Mouse (Mus musculus): ENCODE data around the gene Ccer2. TPM values are rescaled to one million over a fixed set of nuclear protein-coding genes. Genes with fewer than 3 reads are reported as not detected.
A peak's percentile ranks its signal among the peaks of the same experiment; 100 is the strongest.

Ccer2 gene
- polyA plus RNA-seq, 1 experiment, result 0.16 TPM

- no peak overlapping the region for H3K4me3 ChIP-seq (ENCODE audit: control insufficient read depth, insufficient read depth, low read length)
- peak; percentile 78 for DNase-seq
- H3K27ac ChIP-seq (ENCODE audit: control insufficient read depth, insufficient read depth, low read length), result no peak overlapping the region
- H3K4me1 ChIP-seq (replicated peaks; ENCODE audit: control insufficient read depth, insufficient read depth, low read length), result no peaks in the 10 kb centered on the region
- H3K27me3 ChIP-seq (ENCODE audit: control insufficient read depth, insufficient read depth, low read length), result no peaks in the 10 kb centered on the region
- 19% methylated on average over 14 of the region's 14 CpGs for WGBS
- H3K36me3 ChIP-seq (ENCODE audit: control insufficient read depth, insufficient read depth, low read length), result no peaks in the 10 kb centered on the region
- TF ChIP-seq CTCF (IDR thresholded peaks at IDR 0.05; ENCODE audit: borderline replicate concordance, control insufficient read depth, extremely low read depth, insufficient read depth, low read length, poor library complexity) (peak; percentile 94), POLR2A (IDR thresholded peaks at IDR 0.05; ENCODE audit: control insufficient read depth, extremely low read depth, insufficient read depth, low read length, poor library complexity) (no peak)
These were observed 29.4 kb upstream of the Ccer2 start for GRCm38 (mm10) chr7:28726600-28726999.

- Histone ChIP-seq H3K36me3 (ENCODE audit: control insufficient read depth, insufficient read depth, low read length) (no peaks in the 10 kb centered on the region), H3K27me3 (ENCODE audit: control insufficient read depth, insufficient read depth, low read length) (no peaks in the 10 kb centered on the region), H3K4me1 (replicated peaks; ENCODE audit: control insufficient read depth, insufficient read depth, low read length) (peaks cover 6% of the 10 kb centered on the region), H3K27ac (ENCODE audit: control insufficient read depth, insufficient read depth, low read length) (no peak overlapping the region), H3K4me3 (ENCODE audit: control insufficient read depth, insufficient read depth, low read length) (no peak overlapping the region)
- no peak for DNase-seq
- WGBS, result 80% methylated on average over 10 of the region's 10 CpGs
- TF ChIP-seq CTCF (IDR thresholded peaks at IDR 0.05; ENCODE audit: borderline replicate concordance, control insufficient read depth, extremely low read depth, insufficient read depth, low read length, poor library complexity) (no peak), POLR2A (IDR thresholded peaks at IDR 0.05; ENCODE audit: control insufficient read depth, extremely low read depth, insufficient read depth, low read length, poor library complexity) (no peak)
These were observed 28.2 kb upstream of the Ccer2 start for GRCm38 (mm10) chr7:28727649-28728340.

GRCm38 (mm10) chr7:28732341-28733142, 23.4 kb upstream of the Ccer2 start:
- TF ChIP-seq CTCF (IDR thresholded peaks at IDR 0.05; ENCODE audit: borderline replicate concordance, control insufficient read depth, extremely low read depth, insufficient read depth, low read length, poor library complexity), result no peak
- TF ChIP-seq POLR2A (IDR thresholded peaks at IDR 0.05; ENCODE audit: control insufficient read depth, extremely low read depth, insufficient read depth, low read length, poor library complexity), result no peak
- peak; percentile 71 for DNase-seq
- Histone ChIP-seq H3K27me3 (ENCODE audit: control insufficient read depth, insufficient read depth, low read length) (no peaks in the 10 kb centered on the region), H3K36me3 (ENCODE audit: control insufficient read depth, insufficient read depth, low read length) (no peaks in the 10 kb centered on the region), H3K4me1 (replicated peaks; ENCODE audit: control insufficient read depth, insufficient read depth, low read length) (peaks cover 12% of the 10 kb centered on the region), H3K4me3 (ENCODE audit: control insufficient read depth, insufficient read depth, low read length) (peak overlapping the region; percentile 30), H3K27ac (ENCODE audit: control insufficient read depth, insufficient read depth, low read length) (no peak overlapping the region)
- WGBS, result 26% methylated on average over 58 of the region's 58 CpGs

GRCm38 (mm10) chr7:28733211-28733610, 22.8 kb upstream of the Ccer2 start:
- H3K27ac ChIP-seq (ENCODE audit: control insufficient read depth, insufficient read depth, low read length), result no peak overlapping the region
- H3K4me1 ChIP-seq (replicated peaks; ENCODE audit: control insufficient read depth, insufficient read depth, low read length), result peaks cover 12% of the 10 kb centered on the region
- 52% methylated on average over 11 of the region's 11 CpGs for WGBS
- no peaks in the 10 kb centered on the region for H3K27me3 ChIP-seq (ENCODE audit: control insufficient read depth, insufficient read depth, low read length)
- no peaks in the 10 kb centered on the region for H3K36me3 ChIP-seq (ENCODE audit: control insufficient read depth, insufficient read depth, low read length)
- H3K4me3 ChIP-seq (ENCODE audit: control insufficient read depth, insufficient read depth, low read length), result peak overlapping the region; percentile 30; the same call in 1 of the 2 replicates
- TF ChIP-seq CTCF (IDR thresholded peaks at IDR 0.05; ENCODE audit: borderline replicate concordance, control insufficient read depth, extremely low read depth, insufficient read depth, low read length, poor library complexity) (no peak), POLR2A (IDR thresholded peaks at IDR 0.05; ENCODE audit: control insufficient read depth, extremely low read depth, insufficient read depth, low read length, poor library complexity) (no peak)
- DNase-seq, result no peak

- H3K27ac ChIP-seq (ENCODE audit: control insufficient read depth, insufficient read depth, low read length), result no peak overlapping the region
- 85% methylated on average over 6 of the region's 6 CpGs for WGBS
- DNase-seq, result no peak
- H3K27me3 ChIP-seq (ENCODE audit: control insufficient read depth, insufficient read depth, low read length), result no peaks in the 10 kb centered on the region
- TF ChIP-seq POLR2A (IDR thresholded peaks at IDR 0.05; ENCODE audit: control insufficient read depth, extremely low read depth, insufficient read depth, low read length, poor library complexity) (no peak), CTCF (IDR thresholded peaks at IDR 0.05; ENCODE audit: borderline replicate concordance, control insufficient read depth, extremely low read depth, insufficient read depth, low read length, poor library complexity) (no peak)
- H3K36me3 ChIP-seq (ENCODE audit: control insufficient read depth, insufficient read depth, low read length), result no peaks in the 10 kb centered on the region
- no peak overlapping the region for H3K4me3 ChIP-seq (ENCODE audit: control insufficient read depth, insufficient read depth, low read length)
- H3K4me1 ChIP-seq (replicated peaks; ENCODE audit: control insufficient read depth, insufficient read depth, low read length), result peaks cover 12% of the 10 kb centered on the region
These were observed 20.3 kb upstream of the Ccer2 start for GRCm38 (mm10) chr7:28735701-28736100.

GRCm38 (mm10) chr7:28739829-28740228, 16.1 kb upstream of the Ccer2 start:
- DNase-seq, result no peak
- WGBS, result 97% methylated on average over 21 of the region's 21 CpGs
- H3K27me3 ChIP-seq (ENCODE audit: control insufficient read depth, insufficient read depth, low read length), result no peaks in the 10 kb centered on the region
- no peak overlapping the region for H3K4me3 ChIP-seq (ENCODE audit: control insufficient read depth, insufficient read depth, low read length)
- H3K4me1 ChIP-seq (replicated peaks; ENCODE audit: control insufficient read depth, insufficient read depth, low read length), result peaks cover 5% of the 10 kb centered on the region
- H3K27ac ChIP-seq (ENCODE audit: control insufficient read depth, insufficient read depth, low read length), result no peak overlapping the region
- TF ChIP-seq CTCF (IDR thresholded peaks at IDR 0.05; ENCODE audit: borderline replicate concordance, control insufficient read depth, extremely low read depth, insufficient read depth, low read length, poor library complexity) (no peak), POLR2A (IDR thresholded peaks at IDR 0.05; ENCODE audit: control insufficient read depth, extremely low read depth, insufficient read depth, low read length, poor library complexity) (no peak)
- H3K36me3 ChIP-seq (ENCODE audit: control insufficient read depth, insufficient read depth, low read length), result no peaks in the 10 kb centered on the region
